Mouse (Mus musculus) testis, postnatal 14 days (tissue): Measurements from ENCODE around the gene Oxct2b.
"Not testable (repeated sequence)": the region's sequence is repeated elsewhere in the genome, so short reads cannot be mapped to it uniquely, and the experiment has no call there.

Experiments used
- DNase-seq: peaks from one replicate; pipeline ENCODE4 v3.0.0; 2021; ENCODE audit warnings: low spot score

The Oxct2b gene

GRCm38 (mm10) chr4:123116011-123116410, at the start of gene Oxct2b:
Gene Oxct2b, plus strand, starts transcription at chr4:123116266.
- DNase-seq, result no peak

- DNase-seq, result no peak
Observed at GRCm38 (mm10) chr4:123068646-123069045, 47.4 kb upstream of the Oxct2b start.

- DNase-seq, result peak; percentile 48
Observed at GRCm38 (mm10) chr4:123071266-123071966, 44.6 kb upstream of the Oxct2b start.

DNA sequence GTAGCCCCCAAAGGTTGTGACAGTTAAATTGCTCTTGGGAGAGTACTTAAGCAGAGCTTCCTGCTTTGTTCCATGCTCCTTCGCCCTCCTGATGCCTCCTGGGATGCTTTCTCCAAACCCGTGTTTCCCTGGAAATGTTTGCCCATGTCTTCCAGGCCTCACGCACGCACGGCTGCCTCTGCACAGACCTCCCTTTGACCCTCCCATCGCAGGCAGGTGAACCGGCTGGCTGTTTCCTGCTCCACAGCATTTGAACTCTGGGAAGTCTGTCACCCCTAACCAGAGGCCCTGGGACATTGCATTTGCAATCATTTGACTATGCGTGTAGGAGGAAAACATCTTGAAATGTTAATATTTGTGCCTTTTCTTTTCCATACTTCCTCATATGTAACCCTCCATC, 39.1 kb upstream of the Oxct2b start:
- no peak for DNase-seq

DNA sequence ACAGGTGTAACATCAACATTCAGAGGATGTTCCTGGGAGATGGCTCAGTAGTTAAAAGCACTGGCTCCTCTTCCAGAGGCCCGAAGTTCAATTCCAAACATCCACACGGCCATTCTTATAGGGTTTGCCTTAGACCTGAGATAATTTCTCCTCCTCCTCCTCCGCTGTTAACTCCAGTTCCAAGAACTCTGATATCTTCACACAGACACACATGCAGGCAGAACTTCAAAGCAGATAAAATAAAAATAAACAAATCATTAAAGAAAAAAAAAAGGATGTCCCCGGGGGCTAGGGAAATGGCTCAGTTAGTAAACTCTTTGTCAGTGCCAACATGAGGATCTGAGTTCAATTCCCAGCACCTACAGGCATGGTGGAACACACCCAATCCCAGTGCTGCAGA, 37.8 kb upstream of the Oxct2b start:
- no peak for DNase-seq

DNA sequence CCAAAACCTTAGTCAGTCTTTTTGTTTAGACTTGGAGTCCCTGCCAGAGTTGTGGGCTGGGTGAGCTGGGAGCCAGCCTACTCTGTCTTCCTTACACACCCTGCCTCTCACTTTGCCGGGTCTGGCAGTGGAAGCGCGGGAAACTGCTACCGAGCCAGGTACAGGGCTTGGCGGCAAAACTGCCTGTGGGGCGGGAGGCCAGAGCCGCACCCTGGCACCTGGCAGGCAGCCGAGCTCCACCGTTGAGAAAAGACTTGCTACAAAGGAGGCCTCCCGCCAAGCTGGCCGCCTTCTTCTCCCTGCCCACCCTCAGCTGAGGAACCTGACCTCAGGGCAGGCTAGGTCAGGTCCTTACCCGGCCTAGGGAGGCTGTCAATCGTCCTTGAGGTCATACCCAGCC, 35.3 kb upstream of the Oxct2b start:
- DNase-seq, result peak; percentile 33

- DNase-seq, result peak; percentile 70
Observed at GRCm38 (mm10) chr4:123082283-123083163, 33.5 kb upstream of the Oxct2b start.

- no peak for DNase-seq
Observed at GRCm38 (mm10) chr4:123083323-123083902, 32.7 kb upstream of the Oxct2b start.

DNA sequence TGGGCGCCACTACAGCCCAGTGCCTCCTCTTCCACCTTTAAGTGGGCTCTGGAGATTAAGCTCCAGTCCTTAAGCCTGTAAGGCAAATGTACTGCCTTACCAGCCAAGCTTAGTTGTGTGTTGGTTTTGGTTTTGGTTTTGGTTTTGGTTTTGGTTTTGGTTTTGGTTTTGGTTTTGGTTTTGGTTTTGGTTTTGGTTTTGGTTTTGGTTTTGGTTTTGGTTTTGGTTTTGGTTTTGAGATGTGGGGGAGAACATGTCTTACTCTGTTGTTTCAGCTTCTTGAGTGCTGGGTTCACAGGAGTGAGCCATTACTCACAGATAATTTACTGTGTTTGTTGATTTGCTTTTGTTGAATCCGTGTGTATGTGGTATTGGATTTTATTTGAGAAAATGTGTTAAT, 30.8 kb upstream of the Oxct2b start:
- no peak for DNase-seq

- DNase-seq, result no peak
Observed at GRCm38 (mm10) chr4:123086381-123086780, 29.7 kb upstream of the Oxct2b start.

GRCm38 (mm10) chr4:123092621-123093020, 23.4 kb upstream of the Oxct2b start:
- DNase-seq, result peak; percentile 35

- no peak for DNase-seq
Observed at GRCm38 (mm10) chr4:123093064-123093776, 22.8 kb upstream of the Oxct2b start.

DNA sequence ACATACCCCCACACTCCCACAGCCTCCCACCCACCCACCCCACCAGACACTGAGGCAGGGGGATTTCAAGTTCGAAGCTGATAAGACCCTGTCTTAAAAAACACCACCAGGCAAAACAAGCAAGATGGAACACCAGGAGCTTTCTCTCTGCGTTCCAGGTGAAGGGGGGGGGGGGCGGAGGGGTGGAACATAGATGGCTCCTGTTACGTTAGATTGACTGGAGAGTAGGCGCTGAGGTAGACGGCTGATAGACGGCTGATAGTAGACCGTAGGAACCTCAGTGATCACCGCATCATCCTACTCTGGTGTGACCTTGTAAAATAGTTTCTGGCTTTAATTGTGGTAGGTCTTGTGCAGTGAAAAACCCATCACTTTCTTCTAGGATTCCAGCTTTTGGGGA, 22.2 kb upstream of the Oxct2b start:
- no peak for DNase-seq

DNA sequence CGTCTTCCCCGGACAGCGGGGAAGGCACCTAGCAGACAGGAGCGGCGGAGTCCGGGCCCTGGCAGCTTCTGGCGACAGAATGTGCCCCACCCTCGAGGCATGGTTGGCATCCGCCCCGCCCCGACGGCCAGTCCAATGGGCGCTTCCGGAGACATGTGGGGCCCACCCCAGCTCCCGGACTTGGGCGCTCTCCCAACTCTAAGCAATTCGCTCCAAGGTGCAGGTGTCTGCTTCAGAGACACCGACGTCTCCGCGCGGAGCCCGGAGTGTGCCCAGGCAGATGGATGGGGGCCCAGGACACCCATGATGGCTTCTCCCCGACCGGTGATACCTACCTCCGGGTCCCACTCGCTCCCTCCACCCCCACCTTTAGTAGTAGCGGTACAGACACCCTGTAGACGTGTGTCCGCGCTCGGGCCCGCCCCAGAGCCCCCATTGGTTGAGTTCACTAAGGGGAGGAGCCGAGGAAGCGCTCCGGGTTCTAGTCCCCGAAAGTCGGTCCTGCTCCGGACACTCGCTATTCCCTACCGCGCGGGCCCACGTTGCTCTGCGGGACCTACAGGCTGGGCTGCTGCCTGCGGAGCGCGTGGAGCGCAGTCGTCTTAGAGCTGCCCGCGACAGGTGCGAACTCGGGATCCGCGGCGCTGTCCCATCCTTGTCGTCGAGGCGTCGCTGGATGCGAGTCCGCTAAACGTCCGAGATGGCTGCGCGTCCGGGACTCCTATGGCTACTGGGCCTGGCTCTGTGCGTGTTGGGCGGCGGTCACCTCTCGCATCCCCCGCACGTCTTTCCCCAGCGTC, 11.2 kb upstream of the Oxct2b start, which contains the start of gene Bmp8b:
Gene Bmp8b, plus strand, starts transcription at position 515 of the 800 bp plus-strand sequence.
- peak; percentile 52 for DNase-seq

DNA sequence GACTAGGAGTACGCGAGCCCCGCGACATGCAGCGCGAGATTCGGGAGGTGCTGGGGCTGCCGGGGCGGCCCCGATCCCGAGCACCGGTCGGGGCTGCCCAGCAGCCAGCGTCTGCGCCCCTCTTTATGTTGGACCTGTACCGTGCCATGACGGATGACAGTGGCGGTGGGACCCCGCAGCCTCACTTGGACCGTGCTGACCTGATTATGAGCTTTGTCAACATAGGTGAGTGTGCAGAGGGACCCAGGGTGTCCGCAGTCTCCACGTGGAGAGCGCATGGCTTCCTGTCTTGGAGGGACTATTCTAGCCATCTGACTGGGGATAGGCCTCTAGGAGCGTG, 10.6 kb upstream of the Oxct2b start:
- no peak for DNase-seq

GRCm38 (mm10) chr4:123105929-123106328, 10.1 kb upstream of the Oxct2b start:
- not testable (repeated sequence) for DNase-seq

DNA sequence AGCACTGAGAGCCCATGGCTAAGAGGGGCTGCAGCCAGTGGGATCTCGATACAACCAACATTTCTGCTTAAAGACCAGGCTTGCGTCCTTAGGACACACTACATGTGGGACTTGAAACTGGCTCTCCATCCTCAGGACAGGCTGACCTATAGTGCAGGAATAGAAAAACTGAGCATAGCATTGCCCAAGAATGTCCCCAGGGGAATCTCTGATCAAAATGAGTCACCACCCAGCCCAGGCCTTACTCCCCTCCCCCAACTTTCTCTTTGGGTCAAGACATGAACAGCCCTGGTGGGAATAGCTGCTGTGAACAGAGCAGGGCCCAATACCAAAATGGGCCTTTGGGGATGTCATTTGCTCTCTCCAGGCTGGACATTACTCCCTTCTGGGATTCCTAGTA, 9.2 kb upstream of the Oxct2b start:
- DNase-seq, result no peak

- no peak for DNase-seq
Observed at GRCm38 (mm10) chr4:123108056-123108455, 8.0 kb upstream of the Oxct2b start.

DNA sequence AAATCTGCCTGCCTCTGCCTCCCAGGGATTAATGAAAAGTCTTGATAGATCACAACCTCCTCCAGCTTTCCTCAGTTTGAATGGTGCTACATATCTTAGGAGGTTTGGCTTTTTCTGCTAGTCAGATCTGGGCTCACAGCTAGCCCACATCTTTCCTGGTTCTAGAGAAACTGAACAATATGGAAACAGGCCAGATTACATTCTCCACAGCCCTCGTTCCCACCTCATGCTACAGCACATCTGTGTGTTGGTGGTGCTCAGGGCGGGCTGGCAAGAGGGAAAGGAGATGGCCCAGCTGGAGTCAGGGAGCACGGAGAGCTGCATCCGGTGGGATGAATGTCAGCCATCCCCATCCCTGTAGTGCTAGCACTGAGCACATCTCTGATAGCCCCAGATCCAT, 5.3 kb upstream of the Oxct2b start:
- DNase-seq, result no peak

- DNase-seq, result not testable (repeated sequence)
Observed at GRCm38 (mm10) chr4:123111275-123111983, 4.6 kb upstream of the Oxct2b start.
